7 mouse cellular contexts compared by ENCODE assay signal in the genomic region with DNA sequence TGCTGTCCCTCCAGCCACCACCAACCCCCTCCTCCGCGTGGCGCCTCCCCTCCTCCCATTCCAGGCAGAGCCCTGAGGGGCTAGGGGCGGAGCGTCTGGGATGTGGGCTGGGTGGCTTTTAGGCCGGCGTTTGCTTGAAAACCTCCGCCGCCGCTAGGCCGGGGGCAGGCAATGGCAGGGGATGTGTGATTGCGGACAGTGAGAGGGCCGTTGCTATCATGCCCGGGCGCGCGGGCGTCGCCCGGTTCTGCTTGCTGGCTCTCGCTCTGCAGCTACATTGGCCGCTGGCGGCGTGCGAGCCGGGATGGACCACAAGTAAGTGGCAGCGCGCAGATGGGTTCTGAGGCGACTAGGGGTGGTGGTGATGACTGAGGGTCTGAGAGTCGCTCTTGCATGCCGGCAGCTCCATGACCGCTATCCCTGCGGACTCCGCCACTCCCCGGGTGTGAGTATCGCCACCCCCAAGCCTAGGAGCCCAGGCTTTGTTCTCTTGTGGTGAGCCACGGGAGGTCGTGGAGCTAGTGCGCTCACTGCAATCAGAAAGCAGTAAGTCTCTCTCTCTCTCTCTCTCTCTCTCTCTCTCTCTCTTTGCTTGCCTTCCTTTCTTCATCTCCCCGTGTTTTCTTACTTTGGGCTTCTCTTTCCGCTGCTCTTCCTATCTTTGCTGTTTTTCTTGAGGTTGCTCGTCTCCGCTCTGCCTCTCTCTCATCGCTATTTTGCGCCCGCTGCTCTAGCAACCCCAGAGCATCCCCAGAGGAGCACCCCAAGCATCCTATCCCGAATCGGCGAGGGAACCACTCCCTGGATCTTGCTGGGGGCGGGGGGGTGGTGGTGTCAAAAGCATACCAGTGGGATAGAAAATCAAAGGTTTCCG. TPM values are rescaled to one million over a fixed set of nuclear protein-coding genes. Genes with fewer than 3 reads are reported as not detected.
DNase-seq lines count a peak whose midpoint lies in the region; ATAC-seq lines count a peak whose summit lies in the region.

A gene (plus strand): TSS at position 97 of the 874 bp plus-strand sequence.

- ATAC-seq in inflammation-experienced regulatory T-cells, adult 6 months = peak; percentile 33
- ATAC-seq in megakaryocyte-erythroid progenitor cell, adult 5-6 weeks (replicated peaks; ENCODE audit: low FRiP score, low TSS enrichment, poor library complexity, severe bottlenecking) = peak; percentile 43

- intact Hi-C loops in left cerebral cortex, postnatal 36 days (cut with DNase I) = loop anchor here (5.0 kb wide), 2 partner anchors 71 to 109 kb away; no protein-coding TSS in a partner anchor

- DNase-seq in adrenal gland, adult 2 months = peak; percentile 66
- DNase-seq in embryo, embryonic 10.5 days (ENCODE audit: low spot score) = peak; percentile 90
- DNase-seq in gastrocnemius, postnatal 25 days = peak; percentile 78
- peak; percentile 77 to 78 for DNase-seq in left cerebral cortex, postnatal 36 days (ENCODE audit: low spot score in 2 of 2)
- DNase-seq in right cerebral cortex, postnatal 36 days (ENCODE audit: low spot score in 2 of 2) = peak; percentile 44 to 60

RNA-seq across cellular contexts. Expression of the gene that starts here (rescaled TPM):
- total RNA-seq in adrenal gland, adult 2 months (2021) = 1 to 10 TPM; 2.6 to 6.7 TPM
- polyA plus RNA-seq in adrenal gland, adult 2 months (2012; rRNA removed) = 2.9 and 3.8 TPM in 2 replicates
- total RNA-seq in gastrocnemius, postnatal 25 days (2021) = 1 to 10 TPM; 4.9 to 8.0 TPM
- polyA plus RNA-seq in inflammation-experienced regulatory T-cells, adult 6 months (2017; shearing (Covaris generic)) = 100 to 1,000 TPM in 2 of 3 experiments, 10 to 100 TPM in 1; 70.9 to 111 (median 101) TPM
- total RNA-seq in left cerebral cortex, postnatal 36 days (2021) = 10 to 100 TPM; 16.8 to 20.9 TPM
- total RNA-seq in megakaryocyte-erythroid progenitor cell, adult 5-6 weeks (2014; fragmentation: Nextera tagmentation) = 0.20 and 0.92 TPM in 2 replicates
- total RNA-seq in megakaryocyte-erythroid progenitor cell, adult 5-6 weeks (2017) = not detected in 2 replicates

Comparison
In these comparisons a context has a peak if more than half of its experiments do, and no peak if none do; other contexts are left out.
1. Peak in every context shown above with its lines: DNase-seq and ATAC-seq.
2. RNA of the gene that starts here (polyA plus RNA-seq): 70.9 to 111 TPM in inflammation-experienced regulatory T-cells, adult 6 months; 2.9 to 3.8 TPM in adrenal gland, adult 2 months; every median in the first group is over 10 times any median in the second.
3. Peak in ATAC-seq in megakaryocyte-erythroid progenitor cell, adult 5-6 weeks; RNA of the gene not detected or under 1 TPM.